Mouse (Mus musculus) embryonic facial prominence, embryonic 11.5 days (tissue): ENCODE data around the gene Scmh1. TPM values are rescaled to one million over a fixed set of nuclear protein-coding genes. Genes with fewer than 3 reads are reported as not detected.

ENCODE experiments used
- ATAC-seq: fragments of 200-750 bp; cut with Nextera tagmentation; replicated peaks from 2 replicates; pipeline ENCODE4 v1.8.0; 2017; ENCODE audit warnings: low read depth; ENCODE audit not compliant: insufficient number of reproducible peaks, low FRiP score, low TSS enrichment
- DNase-seq: peaks from one replicate; pipeline ENCODE4 v3.0.0-alpha.2; 2015; ENCODE audit warnings: low spot score
- H3K27ac ChIP-seq: fragments of 300-500 bp; sonication (generic); replicated peaks from 2 replicates; pipeline ENCODE4 v1.5.1; 2014; ENCODE audit warnings: mild to moderate bottlenecking, low read depth, low read length, control low read depth
- H3K27me3 ChIP-seq: fragments of 300-500 bp; sonication (generic); 2 replicates; pipeline ENCODE4 v1.6.1; 2014; ENCODE audit warnings: mild to moderate bottlenecking, low read length, moderate library complexity, mixed read lengths; ENCODE audit not compliant: control insufficient read depth, insufficient read depth
- H3K36me3 ChIP-seq: fragments of 300-500 bp; sonication (generic); replicated peaks from 2 replicates; pipeline ENCODE4 v1.6.1; 2014; ENCODE audit warnings: low read depth, mild to moderate bottlenecking, low read length, moderate library complexity, mixed read lengths; ENCODE audit not compliant: control insufficient read depth, insufficient read depth
- H3K4me1 ChIP-seq: fragments of 300-500 bp; sonication (generic); 2 replicates; pipeline ENCODE4 v1.6.1; 2014; ENCODE audit warnings: low read length, mixed read lengths; ENCODE audit not compliant: control insufficient read depth, insufficient read depth
- H3K4me2 ChIP-seq: fragments of 300-500 bp; sonication (generic); 2 replicates; pipeline ENCODE4 v1.6.1; 2014; ENCODE audit warnings: low read depth, mild to moderate bottlenecking, control low read depth, low read length, moderate library complexity
- H3K4me3 ChIP-seq: fragments of 300-500 bp; sonication (generic); 2 replicates; pipeline ENCODE4 v1.5.1; 2014; ENCODE audit warnings: low read depth, low read length, control low read depth
- H3K9ac ChIP-seq: fragments of 300-500 bp; sonication (generic); replicated peaks from 2 replicates; pipeline ENCODE4 v1.6.1; 2014; ENCODE audit warnings: mild to moderate bottlenecking, control low read depth, low read length
- H3K9me3 ChIP-seq: fragments of 300-500 bp; sonication (generic); replicated peaks from 2 replicates; pipeline ENCODE4 v1.6.1; 2016; ENCODE audit warnings: mild to moderate bottlenecking, low read length, inconsistent platforms, mixed read lengths; ENCODE audit not compliant: control insufficient read depth
- WGBS: fragments of 180-500 bp; shearing (Covaris S2); extraction: QIAGEN DNeasy Blood & Tissue Kit; methylation state at CpG from one replicate; pipeline ENCODE4 v1.1.7; 2014; 5-methylcytosine and 5-hydroxymethylcytosine counted together
- polyA plus RNA-seq: library from polyadenylated mRNA; unstranded; fragments of >200 nt; fragmentation: Nextera tagmentation; extraction: Ambion mirVana; gene quantifications from 2 replicates; pipeline ENCODE4 v1.2.1, GENCODE M21; 2014

Scmh1 gene
- polyA plus RNA-seq, 1 experiment from 2014 or later = 27.2 TPM

DNA sequence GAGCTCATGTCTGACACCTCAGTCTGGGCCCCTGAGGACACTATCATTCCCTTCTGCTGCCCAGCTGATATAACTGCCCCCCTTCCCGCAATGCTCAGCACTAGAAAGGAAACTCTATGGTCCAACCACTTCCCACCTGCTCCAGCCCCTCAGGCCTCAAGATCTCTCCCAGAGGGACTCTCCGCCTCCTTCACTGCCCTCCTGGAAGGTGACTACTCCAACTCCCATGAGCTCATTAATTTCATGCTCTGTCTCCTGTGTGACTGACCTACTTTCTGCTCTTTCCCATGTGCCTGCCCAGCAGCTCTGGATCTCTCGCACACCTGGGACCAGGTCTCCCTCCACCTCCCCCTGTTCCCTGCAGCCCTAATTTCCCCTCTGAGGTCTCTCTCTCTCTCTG lies 32.2 kb upstream of the Scmh1 start:
- WGBS = 77% methylated on average over 3 of the region's 3 CpGs
- H3K27me3 ChIP-seq = no peaks in the 10 kb centered on the region
- H3K4me2 ChIP-seq = no peak overlapping the region
- no peak for DNase-seq
- H3K9me3 ChIP-seq = no peaks in the 10 kb centered on the region
- no peaks in the 10 kb centered on the region for H3K4me1 ChIP-seq
- ATAC-seq = no peak
- no peak overlapping the region for H3K9ac ChIP-seq
- H3K36me3 ChIP-seq = no peaks in the 10 kb centered on the region
- H3K27ac ChIP-seq = no peak overlapping the region
- no peak overlapping the region for H3K4me3 ChIP-seq

DNA sequence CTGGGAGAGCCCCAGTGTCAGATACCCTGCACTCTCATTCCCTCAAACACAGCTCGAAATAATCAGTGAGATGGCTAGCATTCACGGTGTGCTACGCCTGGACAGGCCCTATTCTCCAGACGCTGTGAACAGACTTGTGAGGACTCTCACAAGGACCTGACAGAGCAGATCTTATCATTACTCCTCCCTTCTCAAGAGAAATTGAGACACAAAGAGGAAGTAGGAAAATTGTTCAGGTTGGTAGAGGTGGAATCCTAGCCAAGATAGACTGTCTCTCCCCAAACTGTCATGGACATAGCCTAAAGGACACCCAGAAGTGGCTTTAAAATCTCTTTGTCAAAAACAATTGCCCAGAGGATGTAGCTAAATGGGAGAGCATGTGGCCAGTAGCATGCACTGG lies 31.3 kb upstream of the Scmh1 start:
- no peaks in the 10 kb centered on the region for H3K27me3 ChIP-seq
- no peak overlapping the region for H3K4me3 ChIP-seq
- H3K4me1 ChIP-seq = no peaks in the 10 kb centered on the region
- H3K4me2 ChIP-seq = no peak overlapping the region
- 29% methylated on average over 4 of the region's 4 CpGs for WGBS
- DNase-seq (no peak), ATAC-seq (no peak)
- H3K9ac ChIP-seq = no peak overlapping the region
- H3K9me3 ChIP-seq = no peaks in the 10 kb centered on the region
- H3K27ac ChIP-seq = no peak overlapping the region
- H3K36me3 ChIP-seq = no peaks in the 10 kb centered on the region

- H3K9ac ChIP-seq = no peak overlapping the region
- no peak overlapping the region for H3K4me3 ChIP-seq
- 12% methylated on average over 7 of the region's 7 CpGs for WGBS
- H3K36me3 ChIP-seq = no peaks in the 10 kb centered on the region
- H3K4me2 ChIP-seq = no peak overlapping the region
- no peaks in the 10 kb centered on the region for H3K4me1 ChIP-seq
- DNase-seq (peak; percentile 91), ATAC-seq (peak; percentile 65; the same call in 1 of the 2 replicates)
- H3K27ac ChIP-seq = no peak overlapping the region
- H3K9me3 ChIP-seq = no peaks in the 10 kb centered on the region
- H3K27me3 ChIP-seq = no peaks in the 10 kb centered on the region; the same call in 1 of the 2 replicates
These were observed 24.2 kb upstream of the Scmh1 start for GRCm38 (mm10) chr4:120380811-120381391.

- Histone ChIP-seq H3K9ac (no peak overlapping the region), H3K36me3 (no peaks in the 10 kb centered on the region), H3K9me3 (no peaks in the 10 kb centered on the region), H3K27ac (no peak overlapping the region), H3K4me2 (no peak overlapping the region), H3K27me3 (no peaks in the 10 kb centered on the region), H3K4me1 (no peaks in the 10 kb centered on the region), H3K4me3 (no peak overlapping the region)
- DNase-seq = no peak
- WGBS = 85% methylated on average over 2 of the region's 2 CpGs
- no peak for ATAC-seq
These were observed 19.6 kb upstream of the Scmh1 start for GRCm38 (mm10) chr4:120385496-120385895.

- no peaks in the 10 kb centered on the region for H3K4me1 ChIP-seq
- H3K4me2 ChIP-seq = no peak overlapping the region
- no peak overlapping the region for H3K4me3 ChIP-seq
- DNase-seq (no peak), ATAC-seq (no peak)
- H3K9ac ChIP-seq = no peak overlapping the region
- no peaks in the 10 kb centered on the region for H3K27me3 ChIP-seq
- H3K27ac ChIP-seq = no peak overlapping the region
- no peaks in the 10 kb centered on the region for H3K9me3 ChIP-seq
- no peaks in the 10 kb centered on the region for H3K36me3 ChIP-seq
- 47% methylated on average over 4 of the region's 4 CpGs for WGBS
These were observed 17.6 kb upstream of the Scmh1 start for GRCm38 (mm10) chr4:120387496-120387895.

- no peaks in the 10 kb centered on the region for H3K36me3 ChIP-seq
- H3K9ac ChIP-seq = no peak overlapping the region
- WGBS = 89% methylated on average over 2 of the region's 2 CpGs
- no peaks in the 10 kb centered on the region for H3K27me3 ChIP-seq
- ATAC-seq (no peak), DNase-seq (no peak)
- no peak overlapping the region for H3K27ac ChIP-seq
- no peak overlapping the region for H3K4me3 ChIP-seq
- H3K9me3 ChIP-seq = no peaks in the 10 kb centered on the region
- no peak overlapping the region for H3K4me2 ChIP-seq
- no peaks in the 10 kb centered on the region for H3K4me1 ChIP-seq
These were observed 17.1 kb upstream of the Scmh1 start for GRCm38 (mm10) chr4:120387968-120388367.

- ATAC-seq = 0 out of 2 replicates have a peak, but pooled peaks have one; percentile 39
- H3K27me3 ChIP-seq = no peaks in the 10 kb centered on the region
These were observed 16.0 kb upstream of the Scmh1 start for GRCm38 (mm10) chr4:120388998-120389542.

DNA sequence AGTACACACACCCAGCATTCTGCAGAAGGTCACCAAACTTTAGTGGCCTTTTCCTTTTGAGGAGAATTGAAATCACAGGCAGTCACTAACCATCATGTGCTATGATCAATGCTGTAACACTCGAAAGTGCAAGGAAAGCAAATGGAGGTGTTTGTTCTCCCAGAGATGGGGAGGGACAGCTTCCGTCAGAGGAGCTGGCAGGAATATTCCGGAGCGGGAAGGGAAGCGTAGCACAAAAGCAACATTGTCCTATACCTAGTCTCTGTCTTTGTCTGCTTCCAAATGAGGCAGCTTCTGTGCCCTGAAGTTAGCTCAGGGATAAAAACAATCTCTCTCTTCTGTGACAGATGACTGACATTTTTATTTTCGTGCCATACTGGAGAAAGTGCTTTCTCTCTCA lies 15.5 kb upstream of the Scmh1 start:
- no peaks in the 10 kb centered on the region for H3K27me3 ChIP-seq
- WGBS = 35% methylated on average over 6 of the region's 6 CpGs

More at GRCm38 (mm10) chr4:120388998-120389542, 16.0 kb upstream of the Scmh1 start:
- WGBS = 7% methylated on average over 3 of the region's 3 CpGs
- no peak overlapping the region for H3K27ac ChIP-seq
- H3K4me3 ChIP-seq = no peak overlapping the region
- no peak overlapping the region for H3K4me2 ChIP-seq
- H3K9ac ChIP-seq = no peak overlapping the region
- DNase-seq = peak; percentile 15
- no peaks in the 10 kb centered on the region for H3K9me3 ChIP-seq
- H3K36me3 ChIP-seq = no peaks in the 10 kb centered on the region
- H3K4me1 ChIP-seq = no peaks in the 10 kb centered on the region

More for the DNA sequence above, 15.5 kb upstream of the Scmh1 start:
- Histone ChIP-seq H3K36me3 (no peaks in the 10 kb centered on the region), H3K4me1 (no peaks in the 10 kb centered on the region), H3K9me3 (no peaks in the 10 kb centered on the region), H3K9ac (no peak overlapping the region), H3K27ac (no peak overlapping the region), H3K4me2 (no peak overlapping the region), H3K4me3 (no peak overlapping the region)
- DNase-seq (no peak), ATAC-seq (no peak)
